Mouse (Mus musculus) heart, postnatal 0 days (tissue): Measurements from ENCODE around the gene Morn1. TPM values are rescaled to one million over a fixed set of nuclear protein-coding genes. Genes with fewer than 3 reads are reported as not detected.
A peak's percentile ranks its signal among the peaks of the same experiment; 100 is the strongest.

Source experiments
- ATAC-seq: fragments of 200-750 bp; cut with Nextera tagmentation; 2 replicates; pipeline ENCODE4 v1.8.0; 2017; ENCODE audit warnings: low read depth, moderate number of reproducible peaks, moderate library complexity; ENCODE audit not compliant: insufficient read depth
- DNase-seq: peaks from one replicate; pipeline ENCODE4 v3.0.0-alpha.2; 2016; ENCODE audit warnings: low spot score
- H3K27ac ChIP-seq: fragments of 300-500 bp; sonication (generic); 2 replicates; pipeline ENCODE4 v1.5.1; 2014; ENCODE audit warnings: low read depth, mild to moderate bottlenecking
- H3K27me3 ChIP-seq: fragments of 300-500 bp; sonication (generic); 2 replicates; pipeline ENCODE4 v1.6.1; 2014; ENCODE audit warnings: low read length, mixed read lengths; ENCODE audit not compliant: control insufficient read depth, insufficient read depth
- H3K36me3 ChIP-seq: fragments of 300-500 bp; sonication (generic); replicated peaks from 2 replicates; pipeline ENCODE4 v1.6.1; 2014; ENCODE audit warnings: low read length, mixed read lengths; ENCODE audit not compliant: control insufficient read depth, insufficient read depth
- H3K4me1 ChIP-seq: fragments of 300-500 bp; sonication (generic); 2 replicates; pipeline ENCODE4 v1.6.1; 2014; ENCODE audit warnings: antibody characterized with exemption; ENCODE audit not compliant: control insufficient read depth, insufficient read depth
- H3K4me2 ChIP-seq: fragments of 300-500 bp; sonication (generic); 2 replicates; pipeline ENCODE4 v1.6.1; 2014; ENCODE audit warnings: low read depth, mild to moderate bottlenecking, low read length, moderate library complexity
- H3K4me3 ChIP-seq: fragments of 300-500 bp; sonication (generic); 2 replicates; pipeline ENCODE4 v1.5.1; 2014; ENCODE audit warnings: low read depth, low read length
- H3K9ac ChIP-seq: fragments of 300-500 bp; sonication (generic); replicated peaks from 2 replicates; pipeline ENCODE4 v1.6.1; 2014; ENCODE audit warnings: low read depth, low read length, mixed read lengths
- H3K9me3 ChIP-seq: fragments of 300-500 bp; sonication (generic); replicated peaks from 2 replicates; pipeline ENCODE4 v1.6.1; 2016; ENCODE audit warnings: low read length; ENCODE audit not compliant: control insufficient read depth
- CTCF ChIP-seq: IDR thresholded peaks from 2 replicates; pipeline ENCODE4 v1.5.1; 2016; ENCODE audit warnings: antibody characterized with exemption, control low read depth, low read depth
- EP300 ChIP-seq: IDR thresholded peaks from 2 replicates; pipeline ENCODE4 v1.6.1; 2016; ENCODE audit warnings: antibody characterized with exemption, low read depth
- WGBS: fragments of 180-500 bp; shearing (Covaris S2); extraction: QIAGEN DNeasy Blood & Tissue Kit; methylation state at CpG from one replicate; pipeline ENCODE4 v1.1.7; 2014; 5-methylcytosine and 5-hydroxymethylcytosine counted together
- polyA plus RNA-seq: library from polyadenylated mRNA; unstranded; fragments of >200 nt; fragmentation: Nextera tagmentation; extraction: Ambion mirVana; gene quantifications from 2 replicates; pipeline ENCODE4 v1.2.1, GENCODE M21; 2015
- total RNA-seq: library from RNA; depleted of rRNA; stranded (reverse); fragments of >200 nt; gene quantifications from 2 replicates; pipeline ENCODE4 v1.2.3, GENCODE M21; 2014; ENCODE audit warnings: low replicate concordance

The Morn1 gene
- total and polyA plus RNA-seq, 2 experiments from 2014 or later, result 2.4 TPM; not detected in 1

- Histone ChIP-seq H3K27ac (peak overlapping the region; percentile 79), H3K4me1 (peaks cover 23% of the 10 kb centered on the region), H3K27me3 (no peaks in the 10 kb centered on the region), H3K4me2 (peak overlapping the region; percentile 74), H3K4me3 (no peak overlapping the region), H3K36me3 (no peaks in the 10 kb centered on the region; the same call in 1 of the 2 replicates), H3K9ac (no peak overlapping the region), H3K9me3 (no peaks in the 10 kb centered on the region)
- no peak for ATAC-seq
- no peak for DNase-seq
- WGBS, result 62% methylated on average over 6 of the region's 6 CpGs
- no peak for TF ChIP-seq CTCF
- TF ChIP-seq EP300, result no peak
Observed at GRCm38 (mm10) chr4:155149941-155150275, 63.5 kb downstream of the Morn1 start.

- no peaks in the 10 kb centered on the region for H3K27me3 ChIP-seq
- no peaks in the 10 kb centered on the region for H3K9me3 ChIP-seq
- peak overlapping the region; percentile 46 for H3K4me3 ChIP-seq
- H3K4me2 ChIP-seq, result peak overlapping the region; percentile 74
- peaks cover 1% of the 10 kb centered on the region; the same call in 1 of the 2 replicates for H3K36me3 ChIP-seq
- peak; percentile 84 for DNase-seq
- H3K9ac ChIP-seq, result peak overlapping the region; percentile 61
- 5% methylated on average over 65 of the region's 73 CpGs for WGBS
- peaks cover 22% of the 10 kb centered on the region for H3K4me1 ChIP-seq
- TF ChIP-seq EP300, result peak; percentile 90
- no peak for TF ChIP-seq CTCF
- peak; percentile 91 for ATAC-seq
- peak overlapping the region; percentile 79 for H3K27ac ChIP-seq
Observed at GRCm38 (mm10) chr4:155150276-155151113, 64.1 kb downstream of the Morn1 start.

GRCm38 (mm10) chr4:155151221-155151788, 64.9 kb downstream of the Morn1 start:
- Histone ChIP-seq H3K9me3 (no peaks in the 10 kb centered on the region), H3K4me1 (peaks cover 22% of the 10 kb centered on the region), H3K27me3 (no peaks in the 10 kb centered on the region), H3K36me3 (peaks cover 9% of the 10 kb centered on the region), H3K9ac (peak overlapping the region; percentile 61), H3K4me2 (peak overlapping the region; percentile 74), H3K27ac (peak overlapping the region; percentile 79), H3K4me3 (peak overlapping the region; percentile 46)
- DNase-seq, result no peak
- ATAC-seq, result no peak
- WGBS, result 47% methylated on average over 12 of the region's 12 CpGs
- no peak for TF ChIP-seq CTCF
- no peak for TF ChIP-seq EP300

- peaks cover 22% of the 10 kb centered on the region for H3K4me1 ChIP-seq
- no peak for DNase-seq
- no peak for ATAC-seq
- no peaks in the 10 kb centered on the region for H3K27me3 ChIP-seq
- H3K9me3 ChIP-seq, result no peaks in the 10 kb centered on the region
- H3K4me3 ChIP-seq, result no peak overlapping the region
- whole genome bisulfite sequencing, result 30% methylated on average over 4 of the region's 4 CpGs
- H3K4me2 ChIP-seq, result peak overlapping the region; percentile 74; the same call in 1 of the 2 replicates
- peaks cover 15% of the 10 kb centered on the region for H3K36me3 ChIP-seq
- TF ChIP-seq CTCF (no peak), EP300 (no peak)
- H3K27ac ChIP-seq, result peak overlapping the region; percentile 79
- H3K9ac ChIP-seq, result no peak overlapping the region
Observed at GRCm38 (mm10) chr4:155151845-155152244, 65.5 kb downstream of the Morn1 start.

- Histone ChIP-seq H3K27ac (peak overlapping the region; percentile 79; the same call in 1 of the 2 replicates), H3K4me2 (no peak overlapping the region), H3K9ac (no peak overlapping the region), H3K27me3 (no peaks in the 10 kb centered on the region), H3K36me3 (peaks cover 21% of the 10 kb centered on the region), H3K4me3 (no peak overlapping the region), H3K9me3 (no peaks in the 10 kb centered on the region), H3K4me1 (peaks cover 22% of the 10 kb centered on the region)
- WGBS, result 89% methylated on average over 6 of the region's 6 CpGs
- ATAC-seq (no peak), DNase-seq (no peak)
- TF ChIP-seq CTCF (no peak), EP300 (no peak)
Observed at GRCm38 (mm10) chr4:155152476-155152875, 66.1 kb downstream of the Morn1 start.
